Mouse (Mus musculus) heart, embryonic 12.5 days (tissue): Measurements from ENCODE around the gene Mpdu1. TPM values are rescaled to one million over a fixed set of nuclear protein-coding genes. Genes with fewer than 3 reads are reported as not detected.
A peak's percentile ranks its signal among the peaks of the same experiment; 100 is the strongest.

Experiments
- ATAC-seq: fragments of 200-750 bp; cut with Nextera tagmentation; 2 replicates; pipeline ENCODE4 v1.8.0; 2017; ENCODE audit warnings: moderate TSS enrichment, moderate library complexity; ENCODE audit not compliant: insufficient number of reproducible peaks, low FRiP score
- H3K27ac ChIP-seq: fragments of 300-500 bp; sonication (generic); 2 replicates; pipeline ENCODE4 v1.5.1; 2016; ENCODE audit warnings: mild to moderate bottlenecking, moderate library complexity; ENCODE audit not compliant: poor library complexity, severe bottlenecking
- H3K27me3 ChIP-seq: fragments of 300-500 bp; sonication (generic); replicated peaks from 2 replicates; pipeline ENCODE4 v1.6.1; 2016; ENCODE audit warnings: mild to moderate bottlenecking, moderate library complexity
- H3K36me3 ChIP-seq: fragments of 300-500 bp; sonication (generic); 2 replicates; pipeline ENCODE4 v1.6.1; 2016; ENCODE audit warnings: mild to moderate bottlenecking, moderate library complexity
- H3K4me1 ChIP-seq: fragments of 300-500 bp; sonication (generic); replicated peaks from 2 replicates; pipeline ENCODE4 v1.6.1; 2016; ENCODE audit warnings: mild to moderate bottlenecking
- H3K4me2 ChIP-seq: fragments of 300-500 bp; sonication (generic); 2 replicates; pipeline ENCODE4 v1.6.1; 2016; ENCODE audit warnings: mild to moderate bottlenecking, moderate library complexity
- H3K4me3 ChIP-seq: fragments of 300-500 bp; sonication (generic); 2 replicates; pipeline ENCODE4 v1.5.1; 2016; ENCODE audit warnings: mild to moderate bottlenecking
- H3K9ac ChIP-seq: fragments of 300-500 bp; sonication (generic); 2 replicates; pipeline ENCODE4 v1.6.1; 2016; ENCODE audit warnings: mild to moderate bottlenecking, moderate library complexity
- H3K9me3 ChIP-seq: fragments of 300-500 bp; sonication (generic); replicated peaks from 2 replicates; pipeline ENCODE4 v1.6.1; 2016; ENCODE audit warnings: mild to moderate bottlenecking, moderate library complexity
- WGBS: fragments of 180-500 bp; shearing (Covaris S2); methylation state at CpG from one replicate; pipeline ENCODE4 v1.1.7; 2016; 5-methylcytosine and 5-hydroxymethylcytosine counted together
- polyA plus RNA-seq: library from polyadenylated mRNA; unstranded; fragments of >200 nt; fragmentation: Nextera tagmentation; extraction: Ambion mirVana; gene quantifications from 2 replicates; pipeline ENCODE4 v1.2.1, GENCODE M21; 2016

Gene Mpdu1
- polyA plus RNA-seq, 1 experiment from 2014 or later = 48.6 TPM

DNA sequence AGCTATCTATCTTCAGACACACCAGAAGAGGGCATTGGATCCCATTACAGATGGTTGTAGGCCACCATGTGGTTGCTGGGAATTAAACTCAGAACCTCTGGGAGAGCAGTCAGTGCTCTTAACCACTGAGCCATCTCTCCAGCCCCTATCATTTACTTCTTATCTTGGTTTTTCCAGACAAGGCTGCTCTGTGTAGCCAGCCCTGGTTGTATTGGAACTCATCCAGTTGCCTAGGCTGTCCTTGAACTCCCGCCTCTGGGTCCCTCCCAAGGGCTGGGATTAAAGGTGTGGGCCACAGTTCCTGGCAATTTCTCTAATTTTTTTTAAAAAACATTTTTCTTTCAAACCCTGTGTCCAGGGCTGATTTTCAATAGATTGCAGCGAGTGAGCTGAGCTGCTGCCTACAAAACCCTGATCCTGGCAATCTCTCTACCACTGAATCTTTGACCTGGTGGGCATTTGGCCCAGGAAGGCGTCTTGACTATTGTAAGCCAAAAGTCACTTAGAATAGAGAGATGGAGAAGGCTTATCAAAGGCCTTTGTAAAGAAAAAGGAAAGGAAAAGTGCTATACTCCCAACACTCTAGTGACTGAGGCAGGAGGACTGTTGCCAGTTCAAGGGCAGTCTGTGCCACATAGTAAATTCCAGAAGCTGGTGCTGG is 1.1 kb downstream of the Mpdu1 start:
- peak overlapping the region; percentile 75 for H3K9ac ChIP-seq
- ATAC-seq = no peak

DNA sequence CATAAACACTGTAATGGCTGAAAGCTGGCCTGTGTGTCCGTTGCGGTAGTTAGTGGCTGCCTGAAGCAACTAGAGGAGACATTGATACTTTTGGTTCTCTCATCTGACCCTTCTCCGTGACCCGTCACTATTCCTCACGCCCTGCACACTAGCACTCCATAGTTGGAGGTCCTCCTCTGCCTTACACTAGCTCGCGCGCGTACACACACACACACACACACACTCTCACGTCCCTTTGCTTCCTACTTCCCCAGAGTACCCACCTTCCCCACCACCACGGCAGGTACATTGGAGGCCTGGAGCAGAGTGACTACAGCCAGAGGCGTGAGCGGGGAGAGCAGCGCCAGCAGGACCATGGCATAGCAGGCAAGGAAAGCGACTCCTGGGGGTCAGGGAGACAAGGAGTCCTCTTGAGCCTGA is 5.0 kb downstream of the Mpdu1 start:
- no peak overlapping the region for H3K27ac ChIP-seq
- no peaks in the 10 kb centered on the region for H3K9me3 ChIP-seq
- H3K4me3 ChIP-seq = no peak overlapping the region
- H3K36me3 ChIP-seq = peaks cover 48% of the 10 kb centered on the region
- H3K4me1 ChIP-seq = peaks cover 39% of the 10 kb centered on the region
- H3K4me2 ChIP-seq = no peak overlapping the region
- ATAC-seq = no peak
- H3K9ac ChIP-seq = no peak overlapping the region
- no peaks in the 10 kb centered on the region for H3K27me3 ChIP-seq
- 82% methylated on average over 15 of the region's 15 CpGs for WGBS

More for the DNA sequence above, 1.1 kb downstream of the Mpdu1 start:
- Histone ChIP-seq H3K36me3 (peaks cover 54% of the 10 kb centered on the region), H3K4me2 (peak overlapping the region; percentile 72), H3K4me1 (peaks cover 30% of the 10 kb centered on the region), H3K27me3 (no peaks in the 10 kb centered on the region), H3K27ac (peak overlapping the region; percentile 97), H3K4me3 (peak overlapping the region; percentile 65), H3K9me3 (no peaks in the 10 kb centered on the region)
- 63% methylated on average over 3 of the region's 3 CpGs for WGBS

- no peak overlapping the region; the same call in 1 of the 2 replicates for H3K27ac ChIP-seq
- ATAC-seq = no peak
- H3K36me3 ChIP-seq = peaks cover 54% of the 10 kb centered on the region
- peaks cover 39% of the 10 kb centered on the region for H3K4me1 ChIP-seq
- 70% methylated on average over 10 of the region's 10 CpGs for WGBS
- H3K9ac ChIP-seq = no peak overlapping the region; the same call in 1 of the 2 replicates
- H3K27me3 ChIP-seq = no peaks in the 10 kb centered on the region
- no peak overlapping the region for H3K4me3 ChIP-seq
- no peak overlapping the region for H3K4me2 ChIP-seq
- H3K9me3 ChIP-seq = no peaks in the 10 kb centered on the region
These were observed 5.6 kb downstream of the Mpdu1 start for GRCm38 (mm10) chr11:69656617-69657461.

GRCm38 (mm10) chr11:69656065-69656455 is 6.4 kb downstream of the Mpdu1 start:
- no peak overlapping the region for H3K4me2 ChIP-seq
- H3K9ac ChIP-seq = no peak overlapping the region
- H3K4me3 ChIP-seq = no peak overlapping the region
- H3K27me3 ChIP-seq = no peaks in the 10 kb centered on the region
- WGBS = 81% methylated on average over 5 of the region's 5 CpGs
- no peaks in the 10 kb centered on the region for H3K9me3 ChIP-seq
- H3K27ac ChIP-seq = no peak overlapping the region
- peaks cover 61% of the 10 kb centered on the region for H3K36me3 ChIP-seq
- no peak for ATAC-seq
- H3K4me1 ChIP-seq = peaks cover 32% of the 10 kb centered on the region

DNA sequence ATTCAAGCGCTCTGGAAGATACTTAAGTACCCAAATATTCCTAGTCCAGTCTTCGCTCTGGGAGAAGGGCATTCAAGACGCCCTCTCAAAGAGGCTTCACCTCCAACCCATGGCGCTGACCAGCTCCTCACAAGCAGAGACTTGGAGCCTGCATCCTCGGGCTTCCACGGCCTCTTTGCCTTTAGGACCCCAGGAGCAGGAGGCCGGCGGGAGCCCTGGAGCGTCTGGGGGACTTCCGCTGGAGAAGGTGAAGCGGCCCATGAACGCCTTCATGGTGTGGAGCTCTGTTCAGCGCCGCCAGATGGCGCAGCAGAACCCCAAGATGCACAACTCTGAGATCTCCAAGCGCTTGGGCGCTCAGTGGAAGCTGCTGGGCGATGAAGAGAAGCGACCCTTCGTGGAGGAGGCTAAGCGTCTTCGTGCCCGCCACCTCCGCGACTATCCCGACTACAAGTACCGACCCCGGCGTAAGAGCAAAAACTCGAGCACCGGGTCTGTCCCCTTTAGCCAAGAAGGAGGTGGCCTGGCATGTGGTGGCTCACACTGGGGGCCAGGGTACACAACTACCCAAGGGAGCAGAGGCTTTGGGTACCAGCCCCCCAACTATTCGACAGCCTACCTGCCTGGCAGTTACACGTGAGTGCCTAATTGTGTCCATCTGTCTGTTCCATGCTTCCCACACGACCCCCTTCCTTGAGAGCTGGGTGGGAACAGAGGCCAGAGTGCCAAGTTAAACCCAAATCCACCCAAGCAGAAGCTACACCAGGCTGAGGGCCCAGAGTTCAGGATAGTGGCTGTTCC is 7.0 kb downstream of the Mpdu1 start, which contains the start of gene Sox15:
Gene Sox15 (plus strand): TSS at position 51 of the 801 bp plus-strand sequence.
- Histone ChIP-seq H3K27me3 (no peaks in the 10 kb centered on the region), H3K4me3 (peak within 1 kb of the TSS; percentile 5; the same call in 1 of the 2 replicates), H3K4me1 (peaks cover 28% of the 10 kb centered on the region), H3K9ac (peak within 1 kb of the TSS; percentile 59), H3K9me3 (no peaks in the 10 kb centered on the region), H3K36me3 (peaks cover 67% of the 10 kb centered on the region), H3K27ac (0 out of 2 replicates have a peak within 1 kb of the TSS, but pooled peaks have one; percentile 15), H3K4me2 (peak within 1 kb of the TSS; percentile 49)
- ATAC-seq = peak; percentile 51; the same call in 1 of the 2 replicates
- 22% methylated on average over 34 of the region's 34 CpGs for WGBS

DNA sequence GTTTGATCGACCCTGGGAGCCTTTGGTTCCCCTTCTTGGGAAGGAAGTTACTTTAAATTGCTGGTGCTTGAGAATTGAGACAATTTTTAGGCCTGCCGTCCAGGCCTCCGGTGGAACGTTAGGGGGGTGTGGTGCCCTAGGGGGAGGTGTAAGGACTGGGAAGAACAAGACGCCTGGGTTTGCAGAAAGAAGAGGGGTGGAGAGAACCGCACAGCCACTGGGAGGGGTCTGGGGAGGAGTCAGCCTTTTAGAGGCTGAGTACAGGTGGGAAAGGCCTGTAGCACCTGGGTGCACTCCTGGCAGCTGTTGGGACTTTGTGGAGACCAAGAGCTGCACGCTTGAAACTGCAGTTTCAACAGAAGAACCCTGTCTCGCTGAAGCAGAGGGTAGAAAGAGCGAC is 7.7 kb downstream of the Mpdu1 start:
- ATAC-seq = no peak
- Histone ChIP-seq H3K4me1 (peaks cover 28% of the 10 kb centered on the region), H3K27me3 (no peaks in the 10 kb centered on the region), H3K27ac (0 out of 2 replicates have a peak overlapping the region, but pooled peaks have one; percentile 15), H3K4me2 (no peak overlapping the region; the same call in 1 of the 2 replicates), H3K36me3 (peaks cover 74% of the 10 kb centered on the region), H3K9me3 (no peaks in the 10 kb centered on the region), H3K4me3 (no peak overlapping the region), H3K9ac (no peak overlapping the region)
- 38% methylated on average over 9 of the region's 9 CpGs for WGBS

DNA sequence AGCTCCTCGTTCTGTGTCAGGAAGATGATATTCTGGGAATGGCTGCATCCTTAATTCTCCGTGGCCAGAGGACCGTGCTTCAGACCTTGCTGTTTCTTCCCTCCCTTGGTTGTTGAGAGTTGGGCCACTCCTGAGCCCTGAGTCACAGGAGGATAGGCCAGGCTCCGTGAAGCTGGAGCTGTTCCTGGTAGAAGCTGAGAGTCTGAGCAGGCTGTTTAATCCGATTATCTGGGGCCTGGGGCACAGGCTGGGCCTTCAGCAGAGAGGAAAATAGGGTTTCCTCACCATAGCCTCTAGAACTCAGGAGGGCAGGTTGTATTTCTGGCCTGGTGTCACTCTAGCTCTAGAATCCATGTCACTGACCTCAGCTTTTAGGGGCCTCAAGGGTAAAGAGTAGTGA is 9.0 kb downstream of the Mpdu1 start:
- Histone ChIP-seq H3K4me3 (no peak overlapping the region), H3K27me3 (no peaks in the 10 kb centered on the region), H3K9me3 (no peaks in the 10 kb centered on the region), H3K36me3 (peaks cover 78% of the 10 kb centered on the region), H3K9ac (no peak overlapping the region), H3K4me2 (no peak overlapping the region), H3K4me1 (peaks cover 28% of the 10 kb centered on the region), H3K27ac (no peak overlapping the region)
- ATAC-seq = no peak
- WGBS = 65% methylated on average over 5 of the region's 5 CpGs

- no peak for ATAC-seq
- Histone ChIP-seq H3K9me3 (no peaks in the 10 kb centered on the region), H3K4me3 (no peak overlapping the region), H3K36me3 (peaks cover 96% of the 10 kb centered on the region), H3K4me1 (no peaks in the 10 kb centered on the region), H3K27me3 (no peaks in the 10 kb centered on the region), H3K4me2 (no peak overlapping the region), H3K9ac (no peak overlapping the region), H3K27ac (no peak overlapping the region)
- 87% methylated on average over 5 of the region's 5 CpGs for WGBS
These were observed 16.6 kb downstream of the Mpdu1 start for GRCm38 (mm10) chr11:69645860-69646259.

DNA sequence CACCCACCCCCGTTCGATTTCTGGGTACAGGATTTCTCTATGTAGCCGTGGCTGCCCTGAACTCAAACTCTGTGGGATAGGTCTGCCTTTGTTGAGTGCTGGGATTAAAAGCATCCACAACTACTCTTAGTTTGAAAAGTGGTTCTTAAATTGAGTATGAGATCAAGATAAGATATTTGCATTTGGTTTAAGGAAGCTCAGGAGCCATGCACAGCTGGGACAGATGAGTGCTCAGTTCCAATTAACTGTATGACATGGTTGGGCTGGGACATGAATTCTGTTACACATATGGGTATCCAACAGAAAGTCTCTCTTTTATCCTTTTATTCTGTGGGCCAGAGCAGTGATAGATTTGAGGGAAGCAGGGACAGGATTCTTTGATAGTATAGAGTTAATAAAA is 27.0 kb downstream of the Mpdu1 start:
- no peak overlapping the region for H3K27ac ChIP-seq

GRCm38 (mm10) chr11:69633128-69633866 is 29.1 kb downstream of the Mpdu1 start:
- Histone ChIP-seq H3K36me3 (peaks cover 14% of the 10 kb centered on the region), H3K27me3 (no peaks in the 10 kb centered on the region), H3K9ac (peak overlapping the region; percentile 98), H3K4me2 (peak overlapping the region; percentile 91), H3K9me3 (no peaks in the 10 kb centered on the region), H3K27ac (peak overlapping the region; percentile 98), H3K4me3 (peak overlapping the region; percentile 95), H3K4me1 (peaks cover 25% of the 10 kb centered on the region)
- peak; percentile 77 for ATAC-seq
- WGBS = under 1% methylated on average over 38 of the region's 50 CpGs

More for the DNA sequence above, 27.0 kb downstream of the Mpdu1 start:
- Histone ChIP-seq H3K4me1 (peaks cover 23% of the 10 kb centered on the region), H3K4me3 (no peak overlapping the region), H3K27me3 (no peaks in the 10 kb centered on the region), H3K36me3 (peaks cover 30% of the 10 kb centered on the region), H3K4me2 (no peak overlapping the region), H3K9ac (no peak overlapping the region), H3K9me3 (no peaks in the 10 kb centered on the region)
- no peak for ATAC-seq
- WGBS = 81% methylated on average over 3 of the region's 3 CpGs
